Comparison of ENCODE assay signal across 8 mouse cellular contexts in genomic region chr11:105312972-105313632, GRCm38 (mm10). TPM values are rescaled to one million over a fixed set of nuclear protein-coding genes. Genes with fewer than 3 reads are reported as not detected.
A peak's percentile ranks its signal among the peaks of the same experiment; 100 is the strongest.
DNase-seq lines count a peak whose midpoint lies in the region; ATAC-seq and TF ChIP-seq lines count a peak whose summit lies in the region.

No protein-coding gene starts in this region.

- TF ChIP-seq CTCF in layer of hippocampus, adult 2 months (conservative IDR thresholded peaks at IDR 0.05): no peak

- H3K36me3 ChIP-seq in hindbrain, embryonic 12.5 days: no peaks in the 10 kb centered on the region
- H3K36me3 ChIP-seq in limb, embryonic 15.5 days: peaks cover 4% of the 10 kb centered on the region; the same call in 1 of the 2 replicates

- peak; percentile 67; the same call in 1 of the 2 replicates for ATAC-seq in hindbrain, embryonic 12.5 days (ENCODE audit: low FRiP score)
- ATAC-seq in limb, embryonic 15.5 days (ENCODE audit: insufficient number of reproducible peaks, low FRiP score, low TSS enrichment, low read depth): 0 out of 2 replicates have a peak, but pooled peaks have one; percentile 32

- peak overlapping the region; percentile 32; the same call in 1 of the 2 replicates for H3K27ac ChIP-seq in layer of hippocampus, adult 2 months
- peak overlapping the region; percentile 24 for H3K27ac ChIP-seq in hindbrain, embryonic 12.5 days
- peak overlapping the region; percentile 75 for H3K27ac ChIP-seq in limb, embryonic 15.5 days

- H3K4me2 ChIP-seq in hindbrain, embryonic 12.5 days (replicated peaks): no peak overlapping the region
- H3K4me2 ChIP-seq in limb, embryonic 15.5 days: peak overlapping the region; percentile 6; the same call in 1 of the 2 replicates

- H3K4me3 ChIP-seq in layer of hippocampus, adult 2 months: no peak overlapping the region
- no peak overlapping the region for H3K4me3 ChIP-seq in hindbrain, embryonic 12.5 days
- no peak overlapping the region for H3K4me3 ChIP-seq in limb, embryonic 15.5 days

- peaks cover 45% of the 10 kb centered on the region for H3K4me1 ChIP-seq in hindbrain, embryonic 12.5 days
- peaks cover 58% of the 10 kb centered on the region for H3K4me1 ChIP-seq in limb, embryonic 15.5 days

- WGBS in hindbrain, embryonic 12.5 days: 32% methylated on average over 10 of the region's 10 CpGs
- 21% methylated on average over 10 of the region's 10 CpGs for WGBS in limb, embryonic 15.5 days

- H3K27me3 ChIP-seq in hindbrain, embryonic 12.5 days: no peaks in the 10 kb centered on the region
- no peaks in the 10 kb centered on the region for H3K27me3 ChIP-seq in limb, embryonic 15.5 days

- H3K9me3 ChIP-seq in hindbrain, embryonic 12.5 days (replicated peaks): no peaks in the 10 kb centered on the region
- H3K9me3 ChIP-seq in limb, embryonic 15.5 days: no peaks in the 10 kb centered on the region

- H3K9ac ChIP-seq in hindbrain, embryonic 12.5 days: no peak overlapping the region; the same call in 1 of the 2 replicates
- H3K9ac ChIP-seq in limb, embryonic 15.5 days: no peak overlapping the region

- no peak for DNase-seq in layer of hippocampus, adult 2 months (ENCODE audit: low spot score in 2 of 2)
- no peak for DNase-seq in layer of hippocampus, adult 11-12 months (ENCODE audit: low spot score)
- peak; percentile 72 for DNase-seq in gastrocnemius, adult 18-20 months (ENCODE audit: low spot score)
- peak; percentile 53 for DNase-seq in retina, postnatal 1 day
- DNase-seq in spleen, adult 12 weeks (ENCODE audit: low spot score): no peak
- DNase-seq in cerebellum, postnatal 25 days: no peak

RNA-seq across cellular contexts. Expression of gene Mrc2, which starts 20.7 kb away (rescaled TPM):
- total RNA-seq in layer of hippocampus, adult 2 months (2021): 1 to 10 TPM; 4.1 to 5.7 TPM
- 1 to 10 TPM; 7.5 to 8.5 TPM for total RNA-seq in gastrocnemius, adult 18-20 months (2021)
- 20.9 and 21.5 TPM in 2 replicates for polyA plus RNA-seq in hindbrain, embryonic 12.5 days (2016; fragmentation: Nextera tagmentation; extraction: Ambion mirVana)
- polyA plus RNA-seq in limb, embryonic 15.5 days (2015; fragmentation: Nextera tagmentation; extraction: Ambion mirVana): 31.0 and 33.6 TPM in 2 replicates

Comparison
In these comparisons a context has a peak if more than half of its experiments do, and no peak if none do; other contexts are left out.
1. DNase-seq: peak in gastrocnemius, adult 18-20 months (single experiment) and retina, postnatal 1 day (single experiment); none in layer of hippocampus, adult 2 months (0 of 2), layer of hippocampus, adult 11-12 months (single experiment), spleen, adult 12 weeks (single experiment) and cerebellum, postnatal 25 days (0 of 2).
2. H3K27ac ChIP-seq: peak in every context shown above with its lines; median percentile 75 in limb, embryonic 15.5 days; 32 in layer of hippocampus, adult 2 months; 24 in hindbrain, embryonic 12.5 days.